Mouse (Mus musculus): Measurements from ENCODE around the gene C87436. TPM values are rescaled to one million over a fixed set of nuclear protein-coding genes. Genes with fewer than 3 reads are reported as not detected.

C87436 gene
- total RNA-seq, 4 experiments from 2014 or later = 6.1 to 9.2 (median 7.7) TPM

DNA sequence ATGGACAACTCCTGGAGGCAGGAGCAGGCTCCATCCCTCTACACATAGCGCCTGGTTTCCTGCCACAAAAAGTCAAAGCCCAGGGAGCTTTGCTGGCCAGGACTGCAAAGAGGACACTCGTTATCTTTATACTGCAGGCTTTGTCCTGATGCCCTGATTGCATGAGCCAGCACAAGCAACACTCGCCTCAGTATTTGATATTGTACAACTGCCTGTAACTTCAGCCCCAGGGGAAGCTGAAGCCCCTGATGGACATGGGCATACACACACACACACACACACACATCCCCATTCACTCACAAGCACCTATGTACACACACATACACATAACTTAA is 71.7 kb downstream of the C87436 start:
- no peak for DNase-seq (ENCODE audit: low spot score in 2 of 2)

- DNase-seq (ENCODE audit: low spot score in 2 of 2) = no peak
These were observed 72.8 kb downstream of the C87436 start for GRCm38 (mm10) chr6:86510979-86511378.

- DNase-seq (ENCODE audit: low spot score in 2 of 2) = no peak
These were observed 75.1 kb downstream of the C87436 start for GRCm38 (mm10) chr6:86513296-86513695.

GRCm38 (mm10) chr6:86516021-86516420 is 77.8 kb downstream of the C87436 start:
- peak; percentile 33 to 41 for DNase-seq (ENCODE audit: low spot score in 2 of 2)

DNA sequence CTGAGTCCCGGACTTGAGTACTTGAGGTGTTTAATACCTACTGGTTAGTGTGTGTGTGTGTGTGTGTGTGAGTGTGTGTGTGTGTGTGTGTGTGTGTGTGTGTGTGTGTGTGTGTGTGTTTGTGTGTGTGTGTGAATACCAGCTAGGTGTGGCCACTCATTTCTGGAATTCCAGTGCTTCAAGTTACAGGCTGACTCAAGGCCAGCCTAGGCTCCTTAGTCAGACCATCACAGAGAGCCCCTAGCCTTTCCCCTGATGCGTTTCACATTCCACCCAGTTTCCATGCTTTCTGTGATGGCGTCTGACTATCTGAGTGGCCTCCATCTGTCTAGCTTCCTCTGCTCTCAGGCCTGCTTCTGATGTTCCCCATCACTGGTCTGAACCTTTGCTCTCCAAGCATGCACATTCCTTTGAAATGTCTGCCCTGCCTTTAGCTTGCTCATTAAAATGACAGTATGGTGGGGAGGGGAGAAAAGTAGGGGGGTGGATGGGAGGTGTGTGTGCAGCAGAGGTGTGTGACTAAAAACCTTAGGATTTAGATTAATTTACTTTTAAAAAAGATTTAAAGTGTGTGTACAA is 81.7 kb downstream of the C87436 start:
- no peak for DNase-seq (ENCODE audit: low spot score in 2 of 2)

DNA sequence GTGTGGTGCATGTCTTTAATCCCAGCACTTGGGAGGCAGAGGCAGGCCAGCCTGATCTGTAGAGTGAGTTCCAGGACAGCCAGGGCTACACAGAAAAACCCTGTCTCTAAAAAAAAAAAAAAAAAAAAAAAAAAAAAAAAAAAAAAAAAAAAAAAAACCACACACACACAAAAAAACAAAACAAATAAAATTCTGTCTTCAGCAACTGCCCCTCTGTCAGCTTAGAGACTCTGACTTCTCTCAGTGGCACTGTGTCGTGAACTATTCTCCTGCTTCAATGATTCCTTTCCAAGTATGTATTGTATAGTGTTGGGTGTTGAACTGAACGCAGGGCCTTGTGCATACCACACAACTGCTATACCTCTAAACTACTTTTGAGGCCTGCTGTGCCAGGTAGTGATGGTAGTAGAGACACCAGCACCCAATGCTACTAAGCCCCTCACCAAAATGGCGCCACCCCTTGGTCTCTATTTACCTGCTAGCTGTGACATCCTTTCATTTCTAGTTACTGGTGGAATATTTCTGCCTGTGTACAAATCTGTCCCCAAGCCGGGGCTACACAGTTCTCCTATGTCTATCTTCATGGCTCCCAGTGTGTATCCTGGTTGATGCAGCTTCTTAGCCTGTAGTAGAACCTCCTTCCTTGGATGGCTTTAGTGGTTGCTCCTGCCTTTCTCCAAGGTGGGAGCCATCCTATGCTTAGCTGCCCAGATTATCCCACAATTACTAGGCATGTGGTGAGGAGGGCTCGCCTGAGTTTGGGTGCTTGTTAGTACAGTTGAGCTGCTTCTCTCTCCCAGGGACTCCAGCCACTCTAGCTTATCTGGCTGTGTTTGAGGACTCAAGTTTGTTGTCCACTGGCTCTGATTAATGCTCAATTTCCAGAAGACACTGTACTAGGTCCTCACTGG is 84.1 kb downstream of the C87436 start:
- DNase-seq (ENCODE audit: low spot score in 2 of 2) = no peak

Other genes starting within 250 kb of the C87436 start
- gene Tgfa, start 243.2 kb upstream of the C87436 start, total RNA-seq (2022) = under 1 TPM; 0.10 to 0.27 (median 0.13) TPM
- gene Fam136a, start 72.7 kb upstream of the C87436 start, total RNA-seq (2022) = 10 to 100 TPM; 12.1 to 14.0 (median 12.9) TPM
- gene Snrpg, start 67.1 kb upstream of the C87436 start, total RNA-seq (2022) = 10 to 100 TPM; 31.3 to 36.1 (median 31.9) TPM
- gene Pcyox1, start 41.2 kb upstream of the C87436 start, total RNA-seq (2022) = 10 to 100 TPM; 49.7 to 60.0 (median 57.0) TPM
- 10 to 100 TPM; 14.2 to 21.7 (median 17.5) TPM for gene Tia1, start 34.2 kb upstream of the C87436 start, total RNA-seq (2022)
- 1 to 10 TPM in 1 of 4 experiments, not detected in 3; 1.3 TPM for gene Gm44790, start 11.7 kb upstream of the C87436 start, total RNA-seq (2022)
- gene Pcbp1, start 87.9 kb downstream of the C87436 start, total RNA-seq (2022) = 100 to 1,000 TPM; 114 to 149 (median 126) TPM
- gene Asprv1, start 189.8 kb downstream of the C87436 start, total RNA-seq (2022) = not detected
- 1 to 10 TPM; 2.8 to 4.0 (median 3.2) TPM for gene Mxd1, start 230.8 kb downstream of the C87436 start, total RNA-seq (2022)
- 10 to 100 TPM; 58.0 to 74.4 (median 64.0) TPM for gene Snrnp27, start 246.1 kb downstream of the C87436 start, total RNA-seq (2022)

Data from gastrocnemius, adult 8-10 months (tissue).